Comparison of ENCODE assay signal across 10 mouse cellular contexts in genomic region chr1:52800340-52800740, GRCm38 (mm10). TPM values are rescaled to one million over a fixed set of nuclear protein-coding genes. Genes with fewer than 3 reads are reported as not detected.
DNase-seq lines count a peak whose midpoint lies in the region; ATAC-seq lines count a peak whose summit lies in the region.
"Had no signal": no experiment of that assay in that cellular context is flagged by ENCODE, and none has a peak within 500 bp of the region (broad histone marks: within the 10 kb centered on the region; RNA-seq: fewer than 3 reads in every experiment).

No protein-coding gene starts in this region.

- no peak for ATAC-seq in embryonic facial prominence, embryonic 14.5 days (ENCODE audit: low read depth)
- ATAC-seq in liver, embryonic 11.5 days (replicated peaks; ENCODE audit: low FRiP score) = no peak

- no peak overlapping the region for H3K4me3 ChIP-seq in embryonic facial prominence, embryonic 14.5 days (ENCODE audit: low read depth, low read length)
- no peak overlapping the region for H3K4me3 ChIP-seq in embryonic facial prominence, embryonic 10.5 days
- no peak overlapping the region for H3K4me3 ChIP-seq in liver, embryonic 11.5 days (ENCODE audit: low read depth, low read length)
- H3K4me3 ChIP-seq: embryonic facial prominence, embryonic 15.5 days; limb, embryonic 13.5 days had no signal

- DNase-seq in embryonic facial prominence, embryonic 14.5 days (ENCODE audit: low spot score) = peak; percentile 18
- DNase-seq in embryonic facial prominence, embryonic 10.5 days (ENCODE audit: low spot score) = no peak
- peak; percentile 89 for DNase-seq in MEL-GATA-1-ER (ENCODE audit: extremely low read depth, low read depth)
- DNase-seq in liver, embryonic 11.5 days (ENCODE audit: low spot score) = no peak
- peak; percentile 47 for DNase-seq in skeletal muscle tissue, adult 2 months (ENCODE audit: low read depth, low spot score)
- DNase-seq in neural tube, embryonic 10.5 days (ENCODE audit: extremely low spot score, low spot score) = no peak
- DNase-seq in frontal cortex, postnatal 25 days (ENCODE audit: low spot score in 2 of 2) = no peak
- DNase-seq in Muller cell, postnatal 12 days (ENCODE audit: inconsistent ontology term) = no peak

- H3K27ac ChIP-seq in embryonic facial prominence, embryonic 14.5 days (replicated peaks; ENCODE audit: low read depth, low read length) = no peak overlapping the region
- H3K27ac ChIP-seq in embryonic facial prominence, embryonic 10.5 days (replicated peaks) = no peak overlapping the region
- H3K27ac ChIP-seq in liver, embryonic 11.5 days (ENCODE audit: low read depth, low read length) = no peak overlapping the region
- H3K27ac ChIP-seq: embryonic facial prominence, embryonic 15.5 days; limb, embryonic 13.5 days had no signal

- H3K4me1 ChIP-seq in embryonic facial prominence, embryonic 14.5 days (ENCODE audit: control insufficient read depth, insufficient read depth, low read length) = no peaks in the 10 kb centered on the region
- no peaks in the 10 kb centered on the region for H3K4me1 ChIP-seq in embryonic facial prominence, embryonic 10.5 days
- no peaks in the 10 kb centered on the region; the same call in 1 of the 2 replicates for H3K4me1 ChIP-seq in liver, embryonic 11.5 days (replicated peaks; ENCODE audit: control insufficient read depth, insufficient read depth, low read length)
- H3K4me1 ChIP-seq: embryonic facial prominence, embryonic 15.5 days had no signal

- H3K36me3 ChIP-seq in embryonic facial prominence, embryonic 14.5 days (ENCODE audit: control insufficient read depth, insufficient read depth, low read length) = 0 out of 2 replicates have a peak, but pooled peaks cover 8% of the 10 kb centered on the region
- H3K36me3 ChIP-seq in embryonic facial prominence, embryonic 10.5 days (replicated peaks) = no peaks in the 10 kb centered on the region; the same call in 1 of the 2 replicates
- no peaks in the 10 kb centered on the region; the same call in 1 of the 2 replicates for H3K36me3 ChIP-seq in liver, embryonic 11.5 days (ENCODE audit: control insufficient read depth, insufficient read depth, low read length)
- H3K36me3 ChIP-seq: embryonic facial prominence, embryonic 15.5 days had no signal

- WGBS in embryonic facial prominence, embryonic 14.5 days = 64% methylated on average over 3 of the region's 3 CpGs
- 83% methylated on average over 3 of the region's 3 CpGs for WGBS in embryonic facial prominence, embryonic 10.5 days
- whole genome bisulfite sequencing in liver, embryonic 11.5 days = 26% methylated on average over 3 of the region's 3 CpGs

- no peak overlapping the region for H3K4me2 ChIP-seq in embryonic facial prominence, embryonic 14.5 days (ENCODE audit: low read depth, low read length)
- peak overlapping the region; percentile 12; the same call in 1 of the 2 replicates for H3K4me2 ChIP-seq in liver, embryonic 11.5 days
- H3K4me2 ChIP-seq: embryonic facial prominence, embryonic 15.5 days; limb, embryonic 13.5 days had no signal

- H3K9me3 ChIP-seq in embryonic facial prominence, embryonic 14.5 days (ENCODE audit: control insufficient read depth, low read length) = no peaks in the 10 kb centered on the region
- no peaks in the 10 kb centered on the region for H3K9me3 ChIP-seq in embryonic facial prominence, embryonic 10.5 days
- no peaks in the 10 kb centered on the region for H3K9me3 ChIP-seq in liver, embryonic 11.5 days (ENCODE audit: control insufficient read depth, low read length)
- H3K9me3 ChIP-seq: embryonic facial prominence, embryonic 15.5 days; limb, embryonic 13.5 days had no signal

- no peak overlapping the region for H3K9ac ChIP-seq in embryonic facial prominence, embryonic 14.5 days (ENCODE audit: low read depth, low read length)
- no peak overlapping the region for H3K9ac ChIP-seq in liver, embryonic 11.5 days (ENCODE audit: low read depth, low read length)
- H3K9ac ChIP-seq: embryonic facial prominence, embryonic 15.5 days; limb, embryonic 13.5 days had no signal

- no peaks in the 10 kb centered on the region for H3K27me3 ChIP-seq in embryonic facial prominence, embryonic 14.5 days (replicated peaks; ENCODE audit: control insufficient read depth, insufficient read depth, low read length)
- no peaks in the 10 kb centered on the region for H3K27me3 ChIP-seq in embryonic facial prominence, embryonic 10.5 days (replicated peaks; ENCODE audit: low read depth, poor library complexity, severe bottlenecking)
- no peaks in the 10 kb centered on the region for H3K27me3 ChIP-seq in liver, embryonic 11.5 days (replicated peaks; ENCODE audit: control insufficient read depth, insufficient read depth, low read length)
- H3K27me3 ChIP-seq: embryonic facial prominence, embryonic 15.5 days; limb, embryonic 13.5 days had no signal

RNA-seq across cellular contexts. Expression of gene Inpp1, which starts 17.1 kb away (rescaled TPM):
- polyA plus RNA-seq in embryonic facial prominence, embryonic 14.5 days (2014; fragmentation: Nextera tagmentation; extraction: Ambion mirVana) = 15.3 and 16.3 TPM in 2 replicates
- polyA plus RNA-seq in embryonic facial prominence, embryonic 10.5 days (2016; fragmentation: Nextera tagmentation; extraction: Ambion mirVana) = 13.7 and 15.7 TPM in 2 replicates
- 7.0 and 7.7 TPM in 2 replicates for polyA plus RNA-seq in liver, embryonic 11.5 days (2014; fragmentation: Nextera tagmentation; extraction: Ambion mirVana)

RNA-seq across cellular contexts. Expression of gene Hibch, which starts 44.4 kb away (rescaled TPM):
- 25.0 and 25.9 TPM in 2 replicates for polyA plus RNA-seq in embryonic facial prominence, embryonic 14.5 days (2014; fragmentation: Nextera tagmentation; extraction: Ambion mirVana)
- 22.5 and 22.7 TPM in 2 replicates for polyA plus RNA-seq in embryonic facial prominence, embryonic 10.5 days (2016; fragmentation: Nextera tagmentation; extraction: Ambion mirVana)
- 27.7 and 28.4 TPM in 2 replicates for polyA plus RNA-seq in liver, embryonic 11.5 days (2014; fragmentation: Nextera tagmentation; extraction: Ambion mirVana)

Comparison
In these comparisons a context has a peak if more than half of its experiments do, and no peak if none do; other contexts are left out.
1. DNase-seq: peak in embryonic facial prominence, embryonic 14.5 days (single experiment), MEL-GATA-1-ER (single experiment) and skeletal muscle tissue, adult 2 months (single experiment); none in embryonic facial prominence, embryonic 10.5 days (single experiment), liver, embryonic 11.5 days (single experiment), neural tube, embryonic 10.5 days (single experiment), frontal cortex, postnatal 25 days (0 of 2) and Muller cell, postnatal 12 days (single experiment).